Mouse (Mus musculus): ENCODE data around the gene Ccdc12. TPM values are rescaled to one million over a fixed set of nuclear protein-coding genes. Genes with fewer than 3 reads are reported as not detected.

The Ccdc12 gene
- total RNA-seq, 2 experiments from 2014 or later: 47.2 to 53.9 TPM

- no peak for DNase-seq (ENCODE audit: low spot score in 2 of 2)
These were observed 45.1 kb downstream of the Ccdc12 start for GRCm38 (mm10) chr9:110701114-110702032.

GRCm38 (mm10) chr9:110702848-110703247 is 46.5 kb downstream of the Ccdc12 start:
- no peak for DNase-seq (ENCODE audit: low spot score in 2 of 2)

- no peak for DNase-seq (ENCODE audit: low spot score in 2 of 2)
These were observed 47.6 kb downstream of the Ccdc12 start for GRCm38 (mm10) chr9:110703951-110704350.

- DNase-seq (ENCODE audit: low spot score in 2 of 2): no peak
These were observed 50.5 kb downstream of the Ccdc12 start for GRCm38 (mm10) chr9:110706784-110707183.

- DNase-seq (ENCODE audit: low spot score in 2 of 2): peak; percentile 70 to 71
These were observed 53.4 kb downstream of the Ccdc12 start for GRCm38 (mm10) chr9:110709640-110710258.

GRCm38 (mm10) chr9:110711532-110711931 is 55.2 kb downstream of the Ccdc12 start:
- DNase-seq (ENCODE audit: low spot score in 2 of 2): no peak

- no peak for DNase-seq (ENCODE audit: low spot score in 2 of 2)
These were observed 55.7 kb downstream of the Ccdc12 start for GRCm38 (mm10) chr9:110711996-110712395.

GRCm38 (mm10) chr9:110712545-110712944 is 56.2 kb downstream of the Ccdc12 start:
- DNase-seq (ENCODE audit: low spot score in 2 of 2): no peak

GRCm38 (mm10) chr9:110713389-110713788 is 57.1 kb downstream of the Ccdc12 start:
- DNase-seq (ENCODE audit: low spot score in 2 of 2): no peak

GRCm38 (mm10) chr9:110715426-110715825 is 59.1 kb downstream of the Ccdc12 start:
- no peak for DNase-seq (ENCODE audit: low spot score in 2 of 2)

- peak; percentile 60 to 66 for DNase-seq (ENCODE audit: low spot score in 2 of 2)
These were observed 60.5 kb downstream of the Ccdc12 start for GRCm38 (mm10) chr9:110716775-110717174.

GRCm38 (mm10) chr9:110718071-110718470 is 61.8 kb downstream of the Ccdc12 start:
- DNase-seq (ENCODE audit: low spot score in 2 of 2): no peak

- DNase-seq (ENCODE audit: low spot score in 2 of 2): no peak
These were observed 62.5 kb downstream of the Ccdc12 start for GRCm38 (mm10) chr9:110718810-110719209.

- DNase-seq (ENCODE audit: low spot score in 2 of 2): no peak
These were observed 63.7 kb downstream of the Ccdc12 start for GRCm38 (mm10) chr9:110719977-110720376.

- DNase-seq (ENCODE audit: low spot score in 2 of 2): no peak
These were observed 65.8 kb downstream of the Ccdc12 start for GRCm38 (mm10) chr9:110722060-110722459.

GRCm38 (mm10) chr9:110725721-110726135 is 69.4 kb downstream of the Ccdc12 start:
- DNase-seq (ENCODE audit: low spot score in 2 of 2): peak; percentile 19 to 27

GRCm38 (mm10) chr9:110726867-110727266 is 70.6 kb downstream of the Ccdc12 start:
- peak; percentile 31 to 38 for DNase-seq (ENCODE audit: low spot score in 2 of 2)

- DNase-seq (ENCODE audit: low spot score in 2 of 2): peak in 1 of 2 experiments; percentile 64
These were observed 73.5 kb downstream of the Ccdc12 start for GRCm38 (mm10) chr9:110729841-110730240.

- no peak for DNase-seq (ENCODE audit: low spot score in 2 of 2)
These were observed 75.6 kb downstream of the Ccdc12 start for GRCm38 (mm10) chr9:110731859-110732258.

- peak; percentile 34 to 50 for DNase-seq (ENCODE audit: low spot score in 2 of 2)
These were observed 76.3 kb downstream of the Ccdc12 start for GRCm38 (mm10) chr9:110732623-110733022.

GRCm38 (mm10) chr9:110733102-110733501 is 76.8 kb downstream of the Ccdc12 start:
- no peak for DNase-seq (ENCODE audit: low spot score in 2 of 2)

GRCm38 (mm10) chr9:110734154-110734553 is 77.9 kb downstream of the Ccdc12 start:
- DNase-seq (ENCODE audit: low spot score in 2 of 2): no peak

Measured in left cerebral cortex, adult 18-20 months (tissue).